Mouse (Mus musculus) liver, postnatal 0 days (tissue): Measurements from ENCODE around the gene Dock9.

Experiments used
- CTCF ChIP-seq: sonication (generic); IDR thresholded peaks from 2 replicates; pipeline ENCODE4 v1.5.1; 2016; ENCODE audit warnings: antibody characterized with exemption, low read depth
- EP300 ChIP-seq: IDR thresholded peaks from 2 replicates; pipeline ENCODE4 v1.6.1; 2016; ENCODE audit warnings: antibody characterized with exemption, low read depth, mild to moderate bottlenecking

DNA sequence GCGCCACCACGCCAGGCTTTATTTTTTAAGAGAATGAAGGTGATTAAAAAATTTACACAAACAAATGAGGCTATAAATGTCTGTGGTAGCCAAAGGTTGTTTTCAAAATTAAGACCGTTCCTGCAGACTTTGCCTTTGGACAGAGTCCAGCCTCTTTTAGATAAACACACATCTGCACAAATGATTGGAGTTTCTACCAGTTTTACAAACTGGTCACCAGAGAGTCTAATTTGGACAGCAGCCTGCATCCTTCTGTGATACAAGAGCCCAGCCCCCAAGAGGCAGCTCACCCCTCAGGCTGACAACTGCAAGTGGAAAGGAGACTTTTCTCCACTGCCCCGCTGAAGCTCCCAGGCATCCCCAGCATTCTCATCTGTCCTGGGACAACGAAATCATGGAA lies 76.2 kb downstream of the Dock9 start:
- TF ChIP-seq CTCF (no peak), EP300 (no peak)
